Mouse (Mus musculus): Measurements from ENCODE around the gene Lmo2. TPM values are rescaled to one million over a fixed set of nuclear protein-coding genes. Genes with fewer than 3 reads are reported as not detected.
"Not testable (repeated sequence)": the region's sequence is repeated elsewhere in the genome, so short reads cannot be mapped to it uniquely, and the experiment has no call there.

Lmo2 gene
- polyA plus RNA-seq, 1 experiment from 2014 or later = 188 TPM

DNA sequence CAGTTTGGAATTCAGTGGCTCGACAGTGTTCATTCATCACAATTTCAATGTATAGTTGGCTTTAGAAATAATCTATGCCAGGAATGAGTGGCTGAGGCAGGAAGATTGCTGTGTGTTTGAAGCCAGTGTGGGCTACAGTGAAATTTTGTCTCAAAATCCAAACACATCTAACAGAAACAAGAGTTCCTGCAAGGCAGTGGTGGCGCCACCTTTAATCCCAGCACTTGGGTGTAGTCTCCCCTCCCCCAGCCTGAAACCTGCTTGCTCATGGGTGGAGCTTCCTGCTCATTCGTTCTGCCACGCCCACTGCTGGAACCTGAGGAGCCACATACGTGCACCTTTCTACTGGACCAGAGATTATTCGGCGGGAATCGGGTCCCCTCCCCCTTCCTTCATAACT lies 29.8 kb downstream of the Lmo2 start:
- Histone ChIP-seq H3K4me2 (peak overlapping the region; percentile 21; the same call in 1 of the 2 replicates), H3K4me1 (peaks cover 31% of the 10 kb centered on the region), H3K36me3 (peaks cover 21% of the 10 kb centered on the region)
- ATAC-seq; H3K9me3 ChIP-seq (replicated peaks); H3K4me3 ChIP-seq; H3K27me3 ChIP-seq (replicated peaks); H3K9ac ChIP-seq; H3K27ac ChIP-seq: not testable (repeated sequence)
- WGBS (ENCODE audit: insufficient replicate concordance) = 45% methylated on average over 8 of the region's 8 CpGs

DNA sequence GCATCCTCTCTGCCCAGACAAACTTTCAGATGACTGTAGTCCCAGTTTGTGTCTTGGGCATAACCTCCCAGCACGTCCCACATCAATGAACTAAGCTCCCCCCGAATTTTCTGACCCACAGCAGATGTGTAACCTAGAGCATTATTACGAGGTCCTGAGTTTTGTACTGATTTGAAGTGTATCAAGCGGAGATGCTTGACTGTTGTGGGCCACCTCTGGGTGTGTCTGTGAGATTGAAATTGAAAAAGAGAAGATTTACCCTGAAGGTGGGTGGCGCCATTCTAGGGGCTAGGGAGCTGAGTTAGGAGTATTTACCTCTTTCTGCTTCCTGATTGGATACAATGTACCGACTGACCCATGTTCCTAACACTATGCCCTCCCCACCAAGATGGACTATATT lies 31.9 kb downstream of the Lmo2 start:
- ATAC-seq = no peak
- H3K9ac ChIP-seq = no peak overlapping the region
- H3K27ac ChIP-seq = no peak overlapping the region
- H3K27me3 ChIP-seq (replicated peaks) = peaks cover 12% of the 10 kb centered on the region; the same call in 1 of the 2 replicates
- WGBS (ENCODE audit: insufficient replicate concordance) = 78% methylated on average over 6 of the region's 6 CpGs
- H3K4me1 ChIP-seq = peaks cover 20% of the 10 kb centered on the region
- H3K4me3 ChIP-seq = no peak overlapping the region
- no peaks in the 10 kb centered on the region for H3K36me3 ChIP-seq
- no peaks in the 10 kb centered on the region for H3K9me3 ChIP-seq (replicated peaks)
- H3K4me2 ChIP-seq = no peak overlapping the region

DNA sequence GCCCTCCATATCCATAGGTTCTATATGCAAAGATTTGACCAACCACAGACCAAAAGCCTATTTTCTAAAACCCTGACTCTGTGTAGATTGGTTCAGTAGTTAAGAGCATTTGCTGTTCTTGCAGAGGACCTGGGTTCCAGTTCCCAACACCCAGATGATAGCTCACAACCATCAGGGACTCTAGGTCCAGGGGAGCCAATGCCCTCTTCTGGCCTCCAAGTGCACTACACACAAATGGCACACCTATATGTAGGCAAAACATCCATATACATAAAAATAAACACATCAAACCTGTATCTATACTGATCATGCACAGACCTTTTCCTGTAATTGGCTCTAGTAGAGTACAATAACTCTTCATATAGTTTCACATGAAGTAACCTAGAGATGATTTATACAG lies 33.5 kb downstream of the Lmo2 start:
- H3K4me2 ChIP-seq = no peak overlapping the region
- no peaks in the 10 kb centered on the region for H3K36me3 ChIP-seq
- no peak overlapping the region for H3K4me3 ChIP-seq
- H3K27ac ChIP-seq = no peak overlapping the region
- no peak for ATAC-seq
- H3K27me3 ChIP-seq (replicated peaks) = peaks cover 12% of the 10 kb centered on the region; the same call in 1 of the 2 replicates
- H3K9ac ChIP-seq = no peak overlapping the region
- H3K9me3 ChIP-seq (replicated peaks) = no peaks in the 10 kb centered on the region
- H3K4me1 ChIP-seq = peaks cover 17% of the 10 kb centered on the region

- 78% methylated on average over 9 of the region's 9 CpGs for WGBS (ENCODE audit: insufficient replicate concordance)
- Histone ChIP-seq H3K9me3 (replicated peaks) (no peaks in the 10 kb centered on the region), H3K27ac (no peak overlapping the region), H3K4me1 (peaks cover 9% of the 10 kb centered on the region), H3K27me3 (replicated peaks) (peaks cover 12% of the 10 kb centered on the region; the same call in 1 of the 2 replicates), H3K36me3 (no peaks in the 10 kb centered on the region), H3K9ac (no peak overlapping the region), H3K4me3 (no peak overlapping the region), H3K4me2 (no peak overlapping the region)
- no peak for ATAC-seq
Measured at GRCm38 (mm10) chr2:103992162-103992561, 34.4 kb downstream of the Lmo2 start.

GRCm38 (mm10) chr2:103992618-103993332 lies 35.0 kb downstream of the Lmo2 start:
- Histone ChIP-seq H3K9ac (no peak overlapping the region), H3K4me2 (no peak overlapping the region), H3K36me3 (no peaks in the 10 kb centered on the region), H3K9me3 (replicated peaks) (no peaks in the 10 kb centered on the region), H3K27ac (no peak overlapping the region), H3K4me3 (no peak overlapping the region), H3K27me3 (replicated peaks) (peaks cover 12% of the 10 kb centered on the region; the same call in 1 of the 2 replicates), H3K4me1 (peaks cover 3% of the 10 kb centered on the region)
- no peak for ATAC-seq
- 58% methylated on average over 17 of the region's 17 CpGs for WGBS (ENCODE audit: insufficient replicate concordance)

DNA sequence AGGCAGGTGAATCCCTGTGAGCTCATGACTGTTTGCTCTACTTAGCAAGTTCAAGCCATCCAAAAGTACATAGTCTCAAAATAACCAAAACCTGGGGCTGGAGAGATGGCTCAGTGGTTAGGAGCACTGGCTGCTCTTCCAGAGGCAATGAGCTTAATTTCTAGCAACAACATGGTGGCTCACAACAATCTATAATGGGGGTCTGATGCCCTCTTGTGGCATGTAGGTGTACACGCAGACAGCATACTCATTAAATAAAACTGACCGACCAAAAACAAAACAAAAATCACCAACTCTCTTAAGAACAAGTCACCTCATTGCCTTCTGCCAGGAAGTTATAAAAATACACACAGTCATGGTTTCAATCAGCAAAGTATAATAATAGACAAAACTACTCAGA lies 43.3 kb downstream of the Lmo2 start:
- Histone ChIP-seq H3K4me1 (no peaks in the 10 kb centered on the region), H3K9ac (no peak overlapping the region), H3K27ac (no peak overlapping the region), H3K27me3 (replicated peaks) (peaks cover 24% of the 10 kb centered on the region), H3K4me3 (no peak overlapping the region), H3K36me3 (no peaks in the 10 kb centered on the region), H3K4me2 (no peak overlapping the region), H3K9me3 (replicated peaks) (no peaks in the 10 kb centered on the region)
- 12% methylated on average over 2 of the region's 2 CpGs for WGBS (ENCODE audit: insufficient replicate concordance)
- no peak for ATAC-seq

DNA sequence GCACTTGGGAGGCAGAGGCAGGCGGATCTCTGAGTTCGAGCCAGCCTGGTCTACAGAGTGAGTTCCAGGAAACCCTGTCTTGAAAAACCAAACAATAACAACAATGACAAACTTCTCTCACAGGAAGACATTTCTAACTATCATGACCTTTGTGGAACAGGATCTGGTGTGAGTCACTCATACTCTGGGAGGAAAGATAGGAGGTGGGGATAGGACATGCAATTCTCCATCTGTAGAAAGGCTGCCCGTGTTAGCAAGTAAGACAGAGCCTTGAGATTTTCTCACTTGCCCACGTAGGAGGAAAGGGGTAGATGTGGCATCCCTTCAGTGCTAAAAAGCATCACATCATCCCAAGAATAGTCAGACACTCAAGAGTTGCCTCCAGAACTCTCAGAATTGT lies 44.1 kb downstream of the Lmo2 start:
- H3K4me1 ChIP-seq = no peaks in the 10 kb centered on the region
- WGBS (ENCODE audit: insufficient replicate concordance) = 62% methylated on average over 4 of the region's 4 CpGs
- H3K27me3 ChIP-seq (replicated peaks) = peaks cover 28% of the 10 kb centered on the region
- no peak overlapping the region for H3K4me2 ChIP-seq
- H3K27ac ChIP-seq = no peak overlapping the region
- H3K9me3 ChIP-seq (replicated peaks) = no peaks in the 10 kb centered on the region
- no peak for ATAC-seq
- no peak overlapping the region for H3K9ac ChIP-seq
- H3K4me3 ChIP-seq = no peak overlapping the region
- H3K36me3 ChIP-seq = no peaks in the 10 kb centered on the region

DNA sequence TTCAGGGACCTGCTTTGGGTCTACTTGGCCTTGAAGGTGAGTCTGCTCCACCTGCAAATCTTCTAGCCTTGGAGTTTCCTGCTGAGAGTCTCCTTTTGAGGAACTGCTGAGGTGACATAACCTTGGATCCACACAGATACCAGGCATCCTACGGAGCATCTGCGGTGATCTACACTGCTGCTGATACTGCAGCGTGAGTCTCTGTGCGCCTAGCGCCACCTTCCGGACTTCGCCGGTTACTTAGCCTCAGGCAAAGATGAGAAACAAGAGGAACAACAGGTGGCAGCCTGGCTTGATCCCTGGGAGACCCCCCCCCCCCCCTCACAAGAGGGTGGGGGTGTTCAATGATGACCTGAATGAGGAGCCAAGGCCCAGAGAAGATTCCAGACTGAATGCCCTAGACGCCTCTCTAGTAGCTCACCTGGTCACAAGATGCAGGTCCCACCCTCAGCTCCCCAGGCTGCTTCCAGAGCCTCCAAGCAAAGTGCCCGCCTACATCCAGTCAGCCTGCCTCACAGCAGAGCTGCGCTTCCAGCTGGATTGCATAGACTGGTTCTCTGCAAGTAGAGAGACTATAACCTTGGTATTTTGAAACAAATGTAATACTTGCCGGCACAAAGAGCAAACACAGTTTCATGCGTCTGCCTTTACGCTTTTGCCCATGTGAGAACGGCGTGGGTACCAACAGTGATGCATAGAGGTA lies 45.1 kb downstream of the Lmo2 start:
- ATAC-seq = no peak
- no peak overlapping the region for H3K4me2 ChIP-seq
- no peaks in the 10 kb centered on the region for H3K4me1 ChIP-seq
- no peak overlapping the region for H3K4me3 ChIP-seq
- no peaks in the 10 kb centered on the region for H3K9me3 ChIP-seq (replicated peaks)
- no peak overlapping the region for H3K9ac ChIP-seq
- no peak overlapping the region for H3K27ac ChIP-seq
- 28% methylated on average over 16 of the region's 16 CpGs for WGBS (ENCODE audit: insufficient replicate concordance)
- H3K27me3 ChIP-seq (replicated peaks) = peaks cover 37% of the 10 kb centered on the region
- H3K36me3 ChIP-seq = no peaks in the 10 kb centered on the region

DNA sequence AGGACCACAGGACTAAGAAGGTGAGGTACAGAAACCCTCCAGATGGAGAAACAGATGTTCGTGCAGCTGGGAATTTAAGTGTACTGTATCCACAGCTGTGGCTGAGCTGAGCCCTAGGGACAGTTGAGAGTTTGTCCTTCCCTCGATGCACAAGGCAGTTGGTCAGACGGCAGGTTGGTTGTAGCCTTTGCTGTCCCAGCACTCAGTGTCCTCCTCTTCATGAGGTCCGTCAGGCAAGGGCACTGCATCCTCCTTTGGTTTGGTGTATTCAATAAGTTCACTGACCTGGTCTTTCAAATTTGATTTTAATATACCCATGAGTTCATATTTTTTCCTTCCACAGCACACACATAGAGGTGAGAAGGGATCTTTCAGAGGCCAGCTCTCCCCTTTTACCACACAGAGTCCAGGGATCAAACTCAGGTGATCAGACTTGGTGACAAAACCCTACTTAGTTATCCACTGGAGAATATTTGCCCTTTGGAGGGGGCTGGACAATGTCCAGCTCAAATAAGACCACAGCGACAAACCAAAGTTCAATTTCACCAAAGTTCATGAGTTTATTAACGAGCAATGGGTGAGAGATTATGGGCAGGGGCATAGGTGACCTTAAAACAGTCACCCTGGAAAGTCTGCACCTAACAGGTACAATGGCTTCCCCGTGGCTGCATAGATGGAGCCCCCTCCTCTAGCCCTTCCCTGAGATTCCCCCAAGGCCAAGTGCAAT lies 50.2 kb downstream of the Lmo2 start:
- Histone ChIP-seq H3K27ac (no peak overlapping the region), H3K9me3 (replicated peaks) (no peaks in the 10 kb centered on the region), H3K4me2 (no peak overlapping the region), H3K36me3 (no peaks in the 10 kb centered on the region), H3K27me3 (replicated peaks) (peaks cover 32% of the 10 kb centered on the region), H3K4me3 (no peak overlapping the region), H3K4me1 (no peaks in the 10 kb centered on the region), H3K9ac (no peak overlapping the region)
- no peak for ATAC-seq
- 73% methylated on average over 7 of the region's 7 CpGs for WGBS (ENCODE audit: insufficient replicate concordance)

- WGBS (ENCODE audit: insufficient replicate concordance) = 84% methylated on average over 3 of the region's 3 CpGs
- H3K36me3 ChIP-seq; H3K9me3 ChIP-seq (replicated peaks); H3K4me2 ChIP-seq; H3K4me3 ChIP-seq; ATAC-seq; H3K9ac ChIP-seq; H3K4me1 ChIP-seq; H3K27ac ChIP-seq: not testable (repeated sequence)
- peaks cover 23% of the 10 kb centered on the region for H3K27me3 ChIP-seq (replicated peaks)
Measured at GRCm38 (mm10) chr2:104008853-104009252, 51.1 kb downstream of the Lmo2 start.

GRCm38 (mm10) chr2:104023096-104023495 lies 65.3 kb downstream of the Lmo2 start:
- 63% methylated on average over 7 of the region's 7 CpGs for WGBS (ENCODE audit: insufficient replicate concordance)
- Histone ChIP-seq H3K36me3 (no peaks in the 10 kb centered on the region), H3K4me1 (peaks cover 7% of the 10 kb centered on the region), H3K9me3 (replicated peaks) (no peaks in the 10 kb centered on the region), H3K9ac (no peak overlapping the region), H3K27ac (no peak overlapping the region), H3K4me3 (no peak overlapping the region), H3K4me2 (no peak overlapping the region), H3K27me3 (replicated peaks) (peaks cover 3% of the 10 kb centered on the region; the same call in 1 of the 2 replicates)
- ATAC-seq = no peak

GRCm38 (mm10) chr2:104024656-104025055 lies 66.9 kb downstream of the Lmo2 start:
- Histone ChIP-seq H3K27me3 (replicated peaks) (0 out of 2 replicates have a peak, but pooled peaks cover 3% of the 10 kb centered on the region), H3K4me2 (no peak overlapping the region), H3K27ac (no peak overlapping the region), H3K4me1 (peaks cover 19% of the 10 kb centered on the region), H3K9me3 (replicated peaks) (no peaks in the 10 kb centered on the region), H3K36me3 (no peaks in the 10 kb centered on the region), H3K4me3 (no peak overlapping the region), H3K9ac (no peak overlapping the region)
- ATAC-seq = no peak
- 82% methylated on average over 4 of the region's 4 CpGs for WGBS (ENCODE audit: insufficient replicate concordance)

Data from liver, embryonic 12.5 days (tissue).